Mouse (Mus musculus): ENCODE measurements around the gene Ccdc80. TPM values are rescaled to one million over a fixed set of nuclear protein-coding genes. Genes with fewer than 3 reads are reported as not detected.

Ccdc80 gene
- polyA plus RNA-seq (2014; fragmentation: Nextera tagmentation; extraction: Ambion mirVana), result 2.1 and 5.3 TPM in 2 replicates

DNA sequence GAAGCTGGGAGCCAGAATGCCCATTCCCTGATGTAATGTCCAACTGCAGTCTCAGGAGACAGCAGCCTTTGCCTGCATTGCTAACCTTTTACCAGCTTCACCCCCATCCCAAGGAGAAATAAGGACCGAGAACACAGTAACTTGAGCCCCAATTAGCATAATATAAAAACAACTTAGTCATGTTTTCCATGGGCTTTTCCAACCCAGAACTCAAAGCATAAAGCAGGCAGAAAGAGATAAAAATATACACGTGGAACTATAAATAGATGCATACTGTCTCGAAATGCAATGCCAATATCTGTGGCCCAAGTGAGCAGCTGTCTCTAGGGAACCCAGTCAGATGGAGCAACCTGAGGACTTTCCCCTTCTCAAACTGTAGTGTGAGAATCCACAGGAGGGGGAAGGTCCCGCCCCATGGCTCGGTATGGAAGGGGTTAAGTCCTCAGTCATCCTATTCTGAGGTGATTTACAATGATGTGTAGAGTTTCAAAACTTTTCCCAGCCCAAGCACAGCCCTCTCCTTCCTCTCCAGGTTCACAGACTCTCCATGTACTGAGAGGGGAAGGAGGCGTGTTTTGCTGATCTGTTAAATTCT is at the start of gene Ccdc80:
Gene Ccdc80 (plus strand): TSS at position 266 of the 595 bp plus-strand sequence.
- WGBS, result 44% methylated on average over 6 of the region's 6 CpGs
- Histone ChIP-seq H3K4me1 (ENCODE audit: control insufficient read depth, insufficient read depth, low read length) (peaks cover 6% of the 10 kb centered on the region; the same call in 1 of the 2 replicates), H3K36me3 (ENCODE audit: control insufficient read depth, insufficient read depth, low read length) (no peaks in the 10 kb centered on the region), H3K27ac (replicated peaks; ENCODE audit: low read depth, low read length) (no peak within 1 kb of the TSS), H3K27me3 (ENCODE audit: control insufficient read depth, insufficient read depth, low read length) (no peaks in the 10 kb centered on the region), H3K9me3 (ENCODE audit: control insufficient read depth, low read length) (no peaks in the 10 kb centered on the region), H3K4me3 (replicated peaks; ENCODE audit: low read depth, low read length) (peak within 1 kb of the TSS; percentile 14; the same call in 1 of the 2 replicates), H3K4me2 (ENCODE audit: low read length) (peak within 1 kb of the TSS; percentile 50), H3K9ac (replicated peaks; ENCODE audit: low read length) (peak within 1 kb of the TSS; percentile 47)
- no peak for DNase-seq
- ATAC-seq (ENCODE audit: low FRiP score, low TSS enrichment), result no peak

DNA sequence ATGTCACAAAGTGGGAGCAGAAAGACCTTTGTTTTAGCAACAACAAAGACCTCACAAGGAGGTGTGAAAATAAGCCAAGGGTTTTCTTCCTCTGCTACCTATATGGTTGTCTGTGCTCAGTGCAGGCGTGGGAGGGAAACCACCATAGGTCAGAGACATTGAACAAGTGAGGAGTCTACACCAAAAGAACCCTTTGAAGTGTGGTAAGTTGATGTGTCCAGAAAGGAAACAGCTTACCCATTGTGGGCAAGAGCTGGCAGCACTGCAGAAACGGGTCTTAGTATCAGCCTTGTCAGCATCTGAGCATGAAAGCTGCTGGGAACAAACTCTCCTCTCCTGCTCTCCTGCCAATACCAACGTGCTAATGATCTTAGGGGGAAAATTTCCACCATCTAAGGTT is 48.4 kb upstream of the Ccdc80 start:
- no peak for DNase-seq
- no peaks in the 10 kb centered on the region for H3K27me3 ChIP-seq (ENCODE audit: control insufficient read depth, insufficient read depth, low read length)
- ATAC-seq (ENCODE audit: low FRiP score, low TSS enrichment), result no peak
- no peak overlapping the region for H3K9ac ChIP-seq (replicated peaks; ENCODE audit: low read length)
- WGBS, result 61% methylated on average over 3 of the region's 3 CpGs
- H3K4me2 ChIP-seq (ENCODE audit: low read length), result no peak overlapping the region
- H3K27ac ChIP-seq (replicated peaks; ENCODE audit: low read depth, low read length), result no peak overlapping the region
- no peaks in the 10 kb centered on the region for H3K4me1 ChIP-seq (ENCODE audit: control insufficient read depth, insufficient read depth, low read length)
- no peaks in the 10 kb centered on the region for H3K36me3 ChIP-seq (ENCODE audit: control insufficient read depth, insufficient read depth, low read length)
- no peak overlapping the region for H3K4me3 ChIP-seq (replicated peaks; ENCODE audit: low read depth, low read length)
- H3K9me3 ChIP-seq (ENCODE audit: control insufficient read depth, low read length), result no peaks in the 10 kb centered on the region

DNA sequence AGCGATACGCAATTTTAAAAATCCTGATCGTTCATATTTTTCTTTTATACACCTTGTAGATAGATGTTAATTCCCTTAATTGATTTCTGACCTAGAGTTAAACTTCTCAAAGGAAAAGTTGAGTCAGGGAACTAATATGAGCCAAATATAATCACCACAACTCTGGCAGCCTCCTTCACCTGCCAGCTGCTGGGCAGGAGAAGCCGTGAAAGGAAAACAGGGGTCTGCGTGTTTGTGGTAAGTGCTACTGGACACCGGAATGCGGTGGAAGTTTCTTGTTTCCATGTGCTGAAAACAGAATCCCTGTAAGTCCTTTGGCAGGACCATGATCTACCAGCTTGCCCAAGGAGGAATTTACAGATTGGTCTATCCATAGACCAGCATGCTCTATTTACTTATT is 36.0 kb upstream of the Ccdc80 start:
- Histone ChIP-seq H3K4me2 (ENCODE audit: low read length) (no peak overlapping the region), H3K9ac (replicated peaks; ENCODE audit: low read length) (no peak overlapping the region), H3K27ac (replicated peaks; ENCODE audit: low read depth, low read length) (no peak overlapping the region), H3K4me3 (replicated peaks; ENCODE audit: low read depth, low read length) (no peak overlapping the region), H3K9me3 (ENCODE audit: control insufficient read depth, low read length) (no peaks in the 10 kb centered on the region), H3K4me1 (ENCODE audit: control insufficient read depth, insufficient read depth, low read length) (no peaks in the 10 kb centered on the region), H3K36me3 (ENCODE audit: control insufficient read depth, insufficient read depth, low read length) (no peaks in the 10 kb centered on the region), H3K27me3 (ENCODE audit: control insufficient read depth, insufficient read depth, low read length) (no peaks in the 10 kb centered on the region)
- DNase-seq, result no peak
- 98% methylated on average over 7 of the region's 7 CpGs for WGBS
- no peak for ATAC-seq (ENCODE audit: low FRiP score, low TSS enrichment)

DNA sequence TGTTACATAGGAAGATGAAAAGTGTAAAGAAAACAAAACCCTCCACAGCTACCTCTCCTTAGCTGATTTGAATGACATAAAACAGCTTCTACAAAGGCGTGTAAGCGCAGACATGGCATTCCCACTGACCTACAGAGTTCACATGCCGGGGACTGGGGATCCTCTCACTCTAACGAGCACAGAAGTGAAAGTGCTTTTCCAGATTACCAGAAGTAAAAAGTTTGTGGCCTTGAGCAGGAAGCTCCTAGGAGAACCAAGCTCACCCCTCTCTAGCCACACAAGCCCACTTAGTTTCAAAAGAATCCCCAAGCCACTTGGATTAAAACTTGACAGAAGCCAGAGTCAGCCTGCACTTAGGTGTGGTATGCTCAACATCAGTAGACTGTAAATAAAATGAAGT is 35.3 kb upstream of the Ccdc80 start:
- ATAC-seq (ENCODE audit: low FRiP score, low TSS enrichment) (no peak), DNase-seq (no peak)
- Histone ChIP-seq H3K4me1 (ENCODE audit: control insufficient read depth, insufficient read depth, low read length) (no peaks in the 10 kb centered on the region), H3K9me3 (ENCODE audit: control insufficient read depth, low read length) (no peaks in the 10 kb centered on the region), H3K9ac (replicated peaks; ENCODE audit: low read length) (no peak overlapping the region), H3K4me3 (replicated peaks; ENCODE audit: low read depth, low read length) (no peak overlapping the region), H3K27ac (replicated peaks; ENCODE audit: low read depth, low read length) (no peak overlapping the region), H3K4me2 (ENCODE audit: low read length) (no peak overlapping the region), H3K36me3 (ENCODE audit: control insufficient read depth, insufficient read depth, low read length) (no peaks in the 10 kb centered on the region), H3K27me3 (ENCODE audit: control insufficient read depth, insufficient read depth, low read length) (no peaks in the 10 kb centered on the region)
- WGBS, result 86% methylated on average over 4 of the region's 4 CpGs

DNA sequence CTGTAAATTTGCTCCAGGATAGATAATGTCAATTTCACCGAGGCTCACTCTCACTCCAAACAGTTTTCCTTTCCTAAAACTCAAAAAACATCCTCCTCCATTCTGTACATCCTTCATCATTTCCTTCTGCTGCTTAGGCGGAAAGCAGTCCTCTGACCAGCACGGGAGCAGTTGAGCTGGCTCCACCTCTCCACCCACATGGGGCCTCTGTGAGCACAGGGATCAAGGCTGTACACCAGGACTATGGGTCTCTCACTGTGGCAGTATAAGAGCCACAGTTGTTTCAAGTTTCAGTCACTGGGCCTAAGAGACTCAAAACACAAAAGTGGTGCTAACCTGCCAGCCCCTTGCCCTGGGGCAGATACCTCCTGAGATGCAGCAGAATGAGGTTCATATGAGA is 32.1 kb upstream of the Ccdc80 start:
- no peak overlapping the region for H3K4me3 ChIP-seq (replicated peaks; ENCODE audit: low read depth, low read length)
- no peak overlapping the region for H3K4me2 ChIP-seq (ENCODE audit: low read length)
- H3K9ac ChIP-seq (replicated peaks; ENCODE audit: low read length), result no peak overlapping the region
- no peak for DNase-seq
- H3K9me3 ChIP-seq (ENCODE audit: control insufficient read depth, low read length), result no peaks in the 10 kb centered on the region
- no peaks in the 10 kb centered on the region for H3K4me1 ChIP-seq (ENCODE audit: control insufficient read depth, insufficient read depth, low read length)
- no peak overlapping the region for H3K27ac ChIP-seq (replicated peaks; ENCODE audit: low read depth, low read length)
- ATAC-seq (ENCODE audit: low FRiP score, low TSS enrichment), result no peak
- H3K27me3 ChIP-seq (ENCODE audit: control insufficient read depth, insufficient read depth, low read length), result no peaks in the 10 kb centered on the region
- H3K36me3 ChIP-seq (ENCODE audit: control insufficient read depth, insufficient read depth, low read length), result no peaks in the 10 kb centered on the region
- 75% methylated on average over 3 of the region's 3 CpGs for WGBS

DNA sequence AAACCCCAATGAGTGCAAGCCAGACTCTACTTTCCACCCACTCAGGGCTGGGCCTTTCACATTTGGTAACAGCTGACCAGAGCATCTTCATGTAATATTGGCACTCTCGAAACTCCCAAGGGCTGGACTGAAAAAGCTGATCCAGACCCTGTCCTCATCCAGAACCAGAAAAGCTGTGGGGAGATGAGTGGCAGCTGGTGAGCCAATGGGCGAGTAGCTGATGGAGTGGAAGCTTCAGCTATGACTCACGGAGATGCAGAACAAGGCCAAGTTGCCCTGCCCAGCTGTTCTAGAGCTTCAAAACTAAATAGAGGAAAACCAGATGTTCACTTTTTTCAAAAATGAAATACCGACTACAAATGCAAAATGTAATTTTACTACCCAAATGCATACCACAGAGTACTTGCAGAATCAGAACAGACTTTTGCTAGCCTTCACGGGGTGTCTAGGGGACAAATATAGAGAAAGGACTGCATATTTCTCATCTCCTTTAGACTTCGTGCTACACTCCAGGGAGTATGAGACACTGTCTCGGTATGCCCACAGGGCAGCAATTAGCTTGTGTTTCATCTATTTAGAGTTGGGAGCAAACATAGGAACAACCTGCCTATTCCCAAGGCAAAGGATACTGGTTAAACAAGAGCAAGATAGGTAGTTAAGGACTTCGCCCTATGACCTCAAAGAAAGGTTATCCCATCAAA is 22.7 kb upstream of the Ccdc80 start:
- 88% methylated on average over 8 of the region's 8 CpGs for WGBS
- Histone ChIP-seq H3K4me1 (ENCODE audit: control insufficient read depth, insufficient read depth, low read length) (no peaks in the 10 kb centered on the region), H3K9me3 (ENCODE audit: control insufficient read depth, low read length) (no peaks in the 10 kb centered on the region), H3K27ac (replicated peaks; ENCODE audit: low read depth, low read length) (no peak overlapping the region), H3K36me3 (ENCODE audit: control insufficient read depth, insufficient read depth, low read length) (no peaks in the 10 kb centered on the region), H3K9ac (replicated peaks; ENCODE audit: low read length) (no peak overlapping the region), H3K4me2 (ENCODE audit: low read length) (no peak overlapping the region), H3K4me3 (replicated peaks; ENCODE audit: low read depth, low read length) (no peak overlapping the region), H3K27me3 (ENCODE audit: control insufficient read depth, insufficient read depth, low read length) (no peaks in the 10 kb centered on the region)
- no peak for DNase-seq
- ATAC-seq (ENCODE audit: low FRiP score, low TSS enrichment), result no peak

DNA sequence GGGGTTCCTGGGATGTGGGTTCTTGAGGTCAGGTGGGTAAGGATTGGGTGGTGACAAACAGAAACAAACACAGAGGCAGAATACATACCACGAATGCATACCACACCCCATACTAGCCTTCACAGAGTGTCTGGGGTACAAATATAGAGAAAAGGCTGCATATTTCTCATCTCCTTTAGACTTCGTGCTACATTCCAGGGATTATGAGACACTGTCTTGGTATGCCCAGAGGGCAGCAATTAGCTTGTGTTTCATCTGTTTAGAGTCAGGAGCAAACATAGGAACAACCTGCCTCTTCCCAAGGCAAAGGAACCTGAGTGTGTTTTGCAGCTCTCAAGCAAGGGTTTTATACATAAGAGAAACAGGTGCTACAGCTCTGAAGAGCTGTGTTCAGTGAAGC is 21.8 kb upstream of the Ccdc80 start:
- H3K4me3 ChIP-seq (replicated peaks; ENCODE audit: low read depth, low read length), result no peak overlapping the region
- H3K27me3 ChIP-seq (ENCODE audit: control insufficient read depth, insufficient read depth, low read length), result no peaks in the 10 kb centered on the region
- H3K4me1 ChIP-seq (ENCODE audit: control insufficient read depth, insufficient read depth, low read length), result no peaks in the 10 kb centered on the region
- 87% methylated on average over 2 of the region's 2 CpGs for WGBS
- no peaks in the 10 kb centered on the region for H3K36me3 ChIP-seq (ENCODE audit: control insufficient read depth, insufficient read depth, low read length)
- no peak for DNase-seq
- H3K4me2 ChIP-seq (ENCODE audit: low read length), result no peak overlapping the region
- no peaks in the 10 kb centered on the region for H3K9me3 ChIP-seq (ENCODE audit: control insufficient read depth, low read length)
- H3K27ac ChIP-seq (replicated peaks; ENCODE audit: low read depth, low read length), result no peak overlapping the region
- ATAC-seq (ENCODE audit: low FRiP score, low TSS enrichment), result no peak
- H3K9ac ChIP-seq (replicated peaks; ENCODE audit: low read length), result no peak overlapping the region

DNA sequence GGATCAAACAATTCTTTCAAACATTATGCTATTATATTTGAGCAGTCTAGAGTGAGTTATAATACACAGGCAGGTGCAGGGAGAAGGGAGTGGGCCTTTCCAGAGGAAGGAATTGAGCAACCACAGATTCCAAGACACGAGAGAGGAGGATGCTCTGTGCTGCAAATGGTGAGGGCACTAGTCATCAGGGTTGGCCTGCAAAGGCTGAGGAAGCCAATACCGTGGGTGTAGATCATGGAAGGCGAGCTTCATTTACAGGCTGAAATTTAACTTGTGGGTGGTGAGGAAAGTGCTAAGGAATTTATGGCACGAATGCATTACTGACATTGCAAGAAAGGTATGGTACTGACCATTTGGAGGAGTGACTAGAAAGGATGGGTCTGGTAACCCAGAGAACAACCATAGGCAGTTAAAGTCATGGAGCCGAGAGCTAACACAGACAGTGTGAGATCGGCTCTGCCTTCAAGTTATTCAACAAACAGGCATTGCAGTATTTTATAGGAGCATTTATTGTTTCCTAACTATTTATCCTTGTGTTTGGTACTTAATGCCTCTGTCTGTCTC is 15.6 kb upstream of the Ccdc80 start:
- H3K4me1 ChIP-seq (ENCODE audit: control insufficient read depth, insufficient read depth, low read length), result no peaks in the 10 kb centered on the region
- H3K9ac ChIP-seq (replicated peaks; ENCODE audit: low read length), result no peak overlapping the region
- no peaks in the 10 kb centered on the region for H3K9me3 ChIP-seq (ENCODE audit: control insufficient read depth, low read length)
- WGBS, result 87% methylated on average over 6 of the region's 6 CpGs
- DNase-seq (no peak), ATAC-seq (ENCODE audit: low FRiP score, low TSS enrichment) (no peak)
- no peak overlapping the region for H3K4me2 ChIP-seq (ENCODE audit: low read length)
- H3K36me3 ChIP-seq (ENCODE audit: control insufficient read depth, insufficient read depth, low read length), result no peaks in the 10 kb centered on the region
- H3K27me3 ChIP-seq (ENCODE audit: control insufficient read depth, insufficient read depth, low read length), result no peaks in the 10 kb centered on the region
- no peak overlapping the region for H3K4me3 ChIP-seq (replicated peaks; ENCODE audit: low read depth, low read length)
- H3K27ac ChIP-seq (replicated peaks; ENCODE audit: low read depth, low read length), result no peak overlapping the region

DNA sequence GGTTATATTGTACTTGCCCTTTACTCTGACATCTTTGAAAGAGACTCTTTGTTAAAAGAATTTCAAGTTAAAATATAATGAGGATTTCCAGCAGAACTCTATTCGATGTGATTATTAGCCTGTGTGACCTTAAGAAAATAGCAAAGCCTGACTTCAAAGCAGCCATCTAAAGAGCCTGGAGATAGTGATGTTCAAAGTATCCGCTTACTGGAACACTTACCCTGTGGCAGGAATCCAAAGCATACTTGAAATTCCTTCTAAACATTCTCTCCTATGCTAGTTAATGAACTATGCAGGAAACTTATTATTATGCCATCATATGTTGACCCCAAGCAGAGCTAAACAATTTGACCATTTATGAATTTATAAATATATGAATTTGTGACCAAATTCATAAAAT is 13.9 kb upstream of the Ccdc80 start:
- DNase-seq (no peak), ATAC-seq (ENCODE audit: low FRiP score, low TSS enrichment) (no peak)
- H3K4me3 ChIP-seq (replicated peaks; ENCODE audit: low read depth, low read length), result no peak overlapping the region
- H3K27ac ChIP-seq (replicated peaks; ENCODE audit: low read depth, low read length), result no peak overlapping the region
- no peaks in the 10 kb centered on the region for H3K36me3 ChIP-seq (ENCODE audit: control insufficient read depth, insufficient read depth, low read length)
- H3K9me3 ChIP-seq (ENCODE audit: control insufficient read depth, low read length), result no peaks in the 10 kb centered on the region
- H3K9ac ChIP-seq (replicated peaks; ENCODE audit: low read length), result no peak overlapping the region
- H3K4me2 ChIP-seq (ENCODE audit: low read length), result no peak overlapping the region
- 72% methylated on average over 2 of the region's 2 CpGs for WGBS
- no peaks in the 10 kb centered on the region for H3K27me3 ChIP-seq (ENCODE audit: control insufficient read depth, insufficient read depth, low read length)
- no peaks in the 10 kb centered on the region for H3K4me1 ChIP-seq (ENCODE audit: control insufficient read depth, insufficient read depth, low read length)

Data from midbrain, embryonic 14.5 days (tissue).